Mouse (Mus musculus): ENCODE data around the gene Hoxa13. TPM values are rescaled to one million over a fixed set of nuclear protein-coding genes. Genes with fewer than 3 reads are reported as not detected.
A peak's percentile ranks its signal among the peaks of the same experiment; 100 is the strongest.

The Hoxa13 gene
- polyA plus RNA-seq, 1 experiment from 2014 or later = 0.26 TPM

DNA sequence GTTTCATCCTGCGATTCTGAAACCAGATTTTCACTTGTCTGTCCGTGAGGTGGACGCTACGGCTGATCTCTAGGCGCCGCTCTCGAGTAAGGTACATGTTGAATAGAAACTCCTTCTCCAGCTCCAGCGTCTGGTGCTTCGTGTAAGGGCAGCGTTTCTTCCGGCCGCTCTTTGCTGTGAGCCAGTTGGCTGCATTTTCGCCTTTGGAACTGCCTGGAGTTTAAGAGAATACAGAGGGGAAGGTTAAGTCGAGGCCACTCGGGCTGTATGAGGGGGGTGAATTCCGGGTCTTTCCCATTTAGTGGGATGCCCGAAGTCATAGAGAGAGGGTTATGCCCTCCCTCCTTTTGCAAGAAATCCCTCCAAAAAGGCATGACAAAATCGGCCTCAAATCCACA lies 28.1 kb downstream of the Hoxa13 start:
- Histone ChIP-seq H3K4me1 (peaks cover 33% of the 10 kb centered on the region), H3K27ac (replicated peaks) (peak overlapping the region; percentile 82), H3K9ac (replicated peaks) (peak overlapping the region; percentile 65), H3K4me2 (peak overlapping the region; percentile 57), H3K4me3 (replicated peaks) (peak overlapping the region; percentile 57), H3K9me3 (replicated peaks) (no peaks in the 10 kb centered on the region), H3K27me3 (replicated peaks) (peaks cover 13% of the 10 kb centered on the region), H3K36me3 (no peaks in the 10 kb centered on the region)
- 4% methylated on average over 18 of the region's 18 CpGs for WGBS
- ATAC-seq (ENCODE audit: low FRiP score) = no peak

DNA sequence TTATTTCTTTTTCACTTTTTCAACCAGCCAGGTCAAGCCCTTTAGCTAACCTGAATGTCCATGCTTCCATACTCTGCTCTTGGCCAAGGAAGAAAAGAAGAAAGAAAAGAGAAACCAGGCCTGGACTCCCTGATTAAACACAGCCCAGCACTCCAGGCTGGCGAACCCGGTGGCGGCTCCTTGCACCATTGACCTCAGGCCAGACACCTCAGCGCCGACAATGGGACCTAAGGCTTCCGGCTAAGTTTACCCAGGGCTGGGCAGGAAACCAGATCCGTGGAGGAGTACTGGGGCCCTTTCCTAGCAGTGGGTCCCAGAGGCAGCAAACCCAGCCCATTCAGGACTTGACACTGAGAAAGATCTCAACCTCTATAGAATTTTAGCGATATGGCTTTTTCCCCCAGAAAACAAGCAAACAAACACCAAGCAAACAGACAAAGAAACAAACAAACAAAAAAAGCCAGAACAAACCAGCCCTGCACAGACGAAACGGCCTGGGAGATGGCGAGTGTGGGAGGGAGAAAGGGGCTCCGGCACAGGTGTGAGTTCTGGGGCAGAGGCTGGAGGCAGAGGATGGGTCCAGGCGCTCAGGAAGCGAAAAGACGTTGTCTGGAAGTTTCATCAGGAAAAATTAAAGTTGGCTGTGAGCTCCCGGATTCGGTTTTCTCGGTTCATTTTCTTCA lies 28.7 kb downstream of the Hoxa13 start:
- Histone ChIP-seq H3K4me3 (replicated peaks) (peak overlapping the region; percentile 57), H3K36me3 (no peaks in the 10 kb centered on the region), H3K4me1 (peaks cover 34% of the 10 kb centered on the region), H3K4me2 (peak overlapping the region; percentile 57), H3K9ac (replicated peaks) (peak overlapping the region; percentile 65), H3K27me3 (replicated peaks) (peaks cover 8% of the 10 kb centered on the region), H3K9me3 (replicated peaks) (no peaks in the 10 kb centered on the region), H3K27ac (replicated peaks) (peak overlapping the region; percentile 82)
- ATAC-seq (ENCODE audit: low FRiP score) = no peak
- WGBS = 1% methylated on average over 18 of the region's 18 CpGs

DNA sequence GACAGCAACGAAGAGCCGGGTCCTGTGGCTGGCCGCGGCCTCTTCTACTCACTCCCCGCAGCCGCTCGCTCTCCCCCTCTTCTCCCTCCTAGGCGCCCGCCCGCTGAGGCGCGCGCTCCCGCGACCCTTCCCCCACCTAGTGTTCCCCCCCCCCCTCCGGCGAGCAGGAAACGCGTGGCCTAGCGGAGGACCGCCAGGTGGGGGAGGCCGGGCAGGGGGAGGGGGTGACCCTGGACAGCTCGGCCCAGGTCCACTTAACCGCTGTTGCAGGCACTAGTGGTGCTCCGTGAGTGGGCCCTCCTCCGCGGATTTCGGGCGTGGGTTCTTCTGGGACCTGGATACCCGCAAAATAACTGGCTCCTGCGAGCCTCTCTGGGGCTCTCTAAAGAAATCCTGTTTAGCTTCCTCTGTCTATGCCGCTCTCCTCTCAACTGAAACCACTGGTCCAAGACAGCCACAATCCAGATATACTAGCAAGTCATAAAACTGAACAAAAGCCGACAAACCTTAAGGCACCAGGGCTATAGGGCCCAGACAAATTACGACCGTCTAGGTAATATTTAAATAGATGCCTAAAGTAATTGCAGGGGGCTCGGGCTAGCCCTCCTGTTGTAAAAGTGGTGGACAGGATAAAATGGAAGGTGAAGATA lies 30.0 kb downstream of the Hoxa13 start, which contains the start of gene Hoxa9:
Hoxa9 (minus strand) TSS at position 574 of the 650 bp plus-strand sequence.
- peaks cover 31% of the 10 kb centered on the region for H3K4me1 ChIP-seq
- peak within 1 kb of the TSS; percentile 58 for H3K4me2 ChIP-seq
- ATAC-seq (ENCODE audit: low FRiP score) = no peak
- H3K9ac ChIP-seq (replicated peaks) = peak within 1 kb of the TSS; percentile 65
- peak within 1 kb of the TSS; percentile 86 for H3K27ac ChIP-seq (replicated peaks)
- H3K27me3 ChIP-seq (replicated peaks) = no peaks in the 10 kb centered on the region
- H3K4me3 ChIP-seq (replicated peaks) = peak within 1 kb of the TSS; percentile 57
- 2% methylated on average over 21 of the region's 36 CpGs for WGBS
- no peaks in the 10 kb centered on the region for H3K9me3 ChIP-seq (replicated peaks)
- no peaks in the 10 kb centered on the region for H3K36me3 ChIP-seq

DNA sequence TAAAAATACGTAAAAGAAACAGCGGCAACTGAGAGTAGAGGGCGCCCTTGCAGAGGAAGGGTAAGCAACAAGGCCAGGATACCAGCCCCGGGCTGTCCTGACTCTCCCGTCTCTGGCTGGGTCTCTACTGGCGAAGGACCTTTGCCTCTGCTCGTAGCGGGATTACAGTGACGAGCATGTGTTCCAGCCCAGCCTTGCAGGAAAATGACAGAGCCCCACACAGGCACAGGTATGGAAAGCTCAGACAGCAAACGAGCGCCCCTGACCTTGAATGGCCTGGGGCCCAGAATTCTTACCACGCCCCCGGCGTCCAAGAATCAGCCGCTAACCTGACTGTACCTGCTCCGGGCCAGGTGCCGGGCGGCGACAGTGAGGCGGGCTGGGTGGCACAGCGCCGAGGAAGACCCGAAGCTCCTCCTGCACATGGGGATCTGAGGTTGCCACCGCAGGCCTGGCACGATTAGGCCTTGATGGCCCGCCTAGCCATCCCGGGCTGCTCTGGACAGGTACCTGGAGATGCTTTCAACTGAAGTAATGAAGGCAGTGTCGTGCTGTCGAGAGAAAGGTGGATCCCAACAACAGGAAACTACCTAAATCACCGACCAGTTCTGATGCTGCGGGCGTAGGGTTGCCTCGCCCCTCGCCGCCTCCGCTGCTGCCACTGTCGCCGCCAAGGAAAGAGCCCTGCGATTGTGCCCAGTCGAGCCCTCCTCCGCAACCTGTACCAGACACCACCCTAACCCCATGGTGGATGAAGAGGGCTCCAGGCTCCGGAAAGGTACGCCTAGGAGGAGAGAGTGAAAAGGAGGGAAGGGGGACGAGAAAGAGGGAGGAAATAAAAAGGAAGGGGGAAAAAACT lies 30.9 kb downstream of the Hoxa13 start:
- WGBS = 2% methylated on average over 44 of the region's 44 CpGs
- ATAC-seq (ENCODE audit: low FRiP score) = no peak
- Histone ChIP-seq H3K27ac (replicated peaks) (peak overlapping the region; percentile 86), H3K27me3 (replicated peaks) (no peaks in the 10 kb centered on the region), H3K36me3 (no peaks in the 10 kb centered on the region), H3K4me1 (peaks cover 34% of the 10 kb centered on the region; the same call in 1 of the 2 replicates), H3K9me3 (replicated peaks) (no peaks in the 10 kb centered on the region), H3K4me3 (replicated peaks) (peak overlapping the region; percentile 44), H3K9ac (replicated peaks) (peak overlapping the region; percentile 64), H3K4me2 (peak overlapping the region; percentile 58)

- no peaks in the 10 kb centered on the region for H3K36me3 ChIP-seq
- no peak for ATAC-seq (ENCODE audit: low FRiP score)
- WGBS = under 1% methylated on average over 38 of the region's 38 CpGs
- H3K9ac ChIP-seq (replicated peaks) = peak overlapping the region; percentile 64
- peak overlapping the region; percentile 58 for H3K4me2 ChIP-seq
- peak overlapping the region; percentile 44 for H3K4me3 ChIP-seq (replicated peaks)
- H3K9me3 ChIP-seq (replicated peaks) = no peaks in the 10 kb centered on the region
- peaks cover 28% of the 10 kb centered on the region; the same call in 1 of the 2 replicates for H3K4me1 ChIP-seq
- H3K27me3 ChIP-seq (replicated peaks) = no peaks in the 10 kb centered on the region
- peak overlapping the region; percentile 86 for H3K27ac ChIP-seq (replicated peaks)
Measured at GRCm38 (mm10) chr6:52228475-52229465, 31.9 kb downstream of the Hoxa13 start.

GRCm38 (mm10) chr6:52227470-52228222 lies 33.0 kb downstream of the Hoxa13 start:
- WGBS = 11% methylated on average over 11 of the region's 11 CpGs
- H3K4me3 ChIP-seq (replicated peaks) = peak overlapping the region; percentile 65
- peak overlapping the region; percentile 85 for H3K4me2 ChIP-seq
- no peaks in the 10 kb centered on the region for H3K9me3 ChIP-seq (replicated peaks)
- H3K36me3 ChIP-seq = no peaks in the 10 kb centered on the region
- no peak for ATAC-seq (ENCODE audit: low FRiP score)
- H3K27ac ChIP-seq (replicated peaks) = peak overlapping the region; percentile 100
- no peaks in the 10 kb centered on the region for H3K27me3 ChIP-seq (replicated peaks)
- H3K9ac ChIP-seq (replicated peaks) = peak overlapping the region; percentile 84
- peaks cover 25% of the 10 kb centered on the region; the same call in 1 of the 2 replicates for H3K4me1 ChIP-seq

DNA sequence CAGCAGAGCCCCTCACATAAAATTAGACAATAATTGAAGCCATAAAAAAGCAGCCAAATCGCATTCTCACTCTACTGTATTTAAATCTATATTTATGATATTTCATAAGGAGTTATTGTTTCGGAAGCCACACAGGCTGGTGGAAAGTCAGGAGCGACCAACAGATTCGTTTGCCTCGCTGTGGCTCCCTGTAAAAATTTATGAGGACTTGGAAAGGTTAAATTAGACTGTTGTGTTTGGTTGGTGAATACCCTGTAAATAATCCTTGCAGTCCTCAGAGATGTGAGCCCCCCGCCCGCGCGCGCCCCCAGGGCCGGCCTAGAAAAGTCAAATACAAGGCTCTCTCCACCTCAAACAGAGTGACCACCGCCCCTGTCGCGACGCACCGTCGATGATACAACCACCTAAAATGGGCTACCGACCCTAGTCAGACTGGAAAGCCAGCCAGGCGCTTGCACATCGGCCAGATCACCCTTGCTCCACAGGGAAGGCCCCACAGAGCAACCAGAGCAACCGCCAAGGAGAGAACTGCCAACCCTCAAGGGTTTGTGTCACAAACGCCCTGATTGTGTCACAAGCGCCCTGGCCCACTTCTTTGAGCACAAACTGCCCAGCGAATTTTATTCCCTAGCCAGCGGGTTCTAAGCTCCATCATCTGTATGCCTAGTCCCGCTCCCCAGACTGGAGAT lies 34.0 kb downstream of the Hoxa13 start:
- no peaks in the 10 kb centered on the region for H3K27me3 ChIP-seq (replicated peaks)
- no peaks in the 10 kb centered on the region for H3K36me3 ChIP-seq
- peak overlapping the region; percentile 100 for H3K27ac ChIP-seq (replicated peaks)
- peak; percentile 14 for ATAC-seq (ENCODE audit: low FRiP score)
- peaks cover 33% of the 10 kb centered on the region for H3K4me1 ChIP-seq
- no peaks in the 10 kb centered on the region for H3K9me3 ChIP-seq (replicated peaks)
- H3K4me3 ChIP-seq (replicated peaks) = peak overlapping the region; percentile 65
- peak overlapping the region; percentile 84 for H3K9ac ChIP-seq (replicated peaks)
- H3K4me2 ChIP-seq = peak overlapping the region; percentile 85
- WGBS = 3% methylated on average over 26 of the region's 26 CpGs

DNA sequence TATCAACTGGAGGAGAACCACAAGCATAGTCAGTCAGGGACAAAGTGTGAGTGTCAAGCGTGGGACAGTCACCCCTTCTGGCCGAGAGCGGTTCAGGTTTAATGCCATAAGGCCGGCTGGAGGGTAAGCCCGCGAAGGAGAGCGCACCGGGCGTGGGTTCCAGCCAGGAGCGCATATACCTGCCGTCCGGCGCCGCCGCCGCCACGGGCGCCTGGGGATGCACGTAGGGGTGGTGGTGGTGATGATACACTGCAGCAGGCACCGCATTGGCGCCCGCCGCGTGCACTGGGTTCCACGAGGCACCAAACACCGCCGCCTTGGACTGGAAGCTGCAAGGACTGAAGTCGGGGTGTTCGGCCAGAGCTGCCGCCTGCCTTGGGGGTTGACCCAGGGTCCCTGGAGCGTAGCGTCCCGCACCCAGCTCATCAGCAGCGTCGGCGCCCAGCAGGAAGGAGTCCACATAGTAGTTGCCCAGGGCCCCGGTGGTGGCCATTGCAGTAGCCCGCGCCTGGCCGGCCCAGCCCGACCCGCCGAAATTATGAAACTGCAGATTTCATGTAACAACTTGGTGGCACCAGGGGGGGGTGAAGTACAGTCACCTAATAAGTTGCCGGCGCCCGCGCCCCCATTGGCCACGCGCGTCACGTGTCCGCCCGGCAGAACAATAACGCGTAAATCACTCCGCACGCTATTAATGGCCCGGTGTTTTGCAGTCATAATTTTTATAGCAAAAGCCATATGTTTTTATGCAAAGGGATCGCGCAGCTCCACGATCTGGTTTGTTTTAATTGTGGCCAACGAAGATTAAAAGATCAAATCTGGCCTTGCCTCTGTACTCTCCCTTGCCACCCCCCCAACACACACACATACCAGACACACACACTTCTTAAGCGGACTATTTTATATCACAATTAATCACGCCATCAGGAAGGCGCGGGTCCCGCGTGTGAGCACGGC lies 34.8 kb downstream of the Hoxa13 start:
- no peaks in the 10 kb centered on the region for H3K9me3 ChIP-seq (replicated peaks)
- H3K27ac ChIP-seq (replicated peaks) = peak overlapping the region; percentile 100
- H3K27me3 ChIP-seq (replicated peaks) = no peaks in the 10 kb centered on the region
- no peaks in the 10 kb centered on the region for H3K36me3 ChIP-seq
- H3K4me3 ChIP-seq (replicated peaks) = peak overlapping the region; percentile 65
- peak overlapping the region; percentile 85 for H3K4me2 ChIP-seq
- under 1% methylated on average over 69 of the region's 69 CpGs for WGBS
- H3K4me1 ChIP-seq = peaks cover 35% of the 10 kb centered on the region
- peak; percentile 79 for ATAC-seq (ENCODE audit: low FRiP score)
- H3K9ac ChIP-seq (replicated peaks) = peak overlapping the region; percentile 84

All from neural tube, embryonic 15.5 days (tissue).